In genomic region chr6:122496501-122496900, GRCm38 (mm10) we compare ENCODE assay signal across 8 mouse cellular contexts. TPM values are rescaled to one million over a fixed set of nuclear protein-coding genes. Genes with fewer than 3 reads are reported as not detected.
DNase-seq lines count a peak whose midpoint lies in the region; ATAC-seq and TF ChIP-seq lines count a peak whose summit lies in the region.

No protein-coding gene starts in this region.

- no peaks in the 10 kb centered on the region for H3K36me3 ChIP-seq in G1E (replicated peaks)
- H3K36me3 ChIP-seq in forebrain, embryonic 11.5 days (ENCODE audit: control insufficient read depth, insufficient read depth, low read length): no peaks in the 10 kb centered on the region
- no peaks in the 10 kb centered on the region for H3K36me3 ChIP-seq in limb, embryonic 13.5 days
- H3K36me3 ChIP-seq in neural tube, embryonic 15.5 days: no peaks in the 10 kb centered on the region

- peak; percentile 11 to 22 for DNase-seq in heart, adult 9 months (ENCODE audit: low spot score in 2 of 2)
- no peak for DNase-seq in heart, postnatal 25 days (ENCODE audit: low spot score)
- DNase-seq in G1E (ENCODE audit: low spot score): no peak
- no peak for DNase-seq in forebrain, embryonic 11.5 days (ENCODE audit: low spot score)
- no peak for DNase-seq in right cerebral cortex, postnatal 10 days (ENCODE audit: low spot score in 2 of 2)
- DNase-seq in urinary bladder, postnatal 4 days (ENCODE audit: low spot score in 2 of 2): no peak

- peaks cover 64% of the 10 kb centered on the region for H3K27me3 ChIP-seq in G1E (ENCODE audit: insufficient read depth, low read length)
- no peaks in the 10 kb centered on the region for H3K27me3 ChIP-seq in forebrain, embryonic 11.5 days (ENCODE audit: control insufficient read depth, insufficient read depth, low read length)
- H3K27me3 ChIP-seq in limb, embryonic 13.5 days: no peaks in the 10 kb centered on the region
- H3K27me3 ChIP-seq in neural tube, embryonic 15.5 days (replicated peaks): no peaks in the 10 kb centered on the region

- H3K27ac ChIP-seq in forebrain, embryonic 11.5 days (ENCODE audit: low read depth, low read length): no peak overlapping the region
- H3K27ac ChIP-seq in limb, embryonic 13.5 days: peak overlapping the region; percentile 90; the same call in 1 of the 2 replicates
- H3K27ac ChIP-seq in neural tube, embryonic 15.5 days (replicated peaks): peak overlapping the region; percentile 72

- ATAC-seq in G1E (ENCODE audit: extremely low read depth, insufficient number of reproducible peaks, low FRiP score, poor library complexity, severe bottlenecking): no peak
- ATAC-seq in forebrain, embryonic 11.5 days (replicated peaks; ENCODE audit: low FRiP score): peak; percentile 11; the same call in 1 of the 2 replicates
- ATAC-seq in limb, embryonic 13.5 days (ENCODE audit: low FRiP score, low read depth): no peak
- ATAC-seq in neural tube, embryonic 15.5 days (ENCODE audit: low FRiP score): peak; percentile 12; the same call in 1 of the 2 replicates

- WGBS in forebrain, embryonic 11.5 days: 35% methylated on average over 5 of the region's 5 CpGs
- 32% methylated on average over 5 of the region's 5 CpGs for WGBS in limb, embryonic 13.5 days
- whole genome bisulfite sequencing in neural tube, embryonic 15.5 days: 31% methylated on average over 5 of the region's 5 CpGs

- H3K4me2 ChIP-seq in forebrain, embryonic 11.5 days (ENCODE audit: low read depth, low read length, severe bottlenecking): no peak overlapping the region
- no peak overlapping the region for H3K4me2 ChIP-seq in limb, embryonic 13.5 days (replicated peaks)
- no peak overlapping the region for H3K4me2 ChIP-seq in neural tube, embryonic 15.5 days

- intact Hi-C loops in heart, postnatal 25 days (cut with DNase I): loop anchor here (1.0 to 5.0 kb wide), 2 partner anchors 36 to 65 kb away; no protein-coding TSS in a partner anchor

- H3K4me3 ChIP-seq in G1E (ENCODE audit: low read depth, low read length): no peak overlapping the region
- H3K4me3 ChIP-seq in forebrain, embryonic 11.5 days (ENCODE audit: low read depth, low read length): no peak overlapping the region
- no peak overlapping the region for H3K4me3 ChIP-seq in limb, embryonic 13.5 days
- H3K4me3 ChIP-seq in neural tube, embryonic 15.5 days (replicated peaks): no peak overlapping the region

- no peak overlapping the region for H3K9ac ChIP-seq in forebrain, embryonic 11.5 days (ENCODE audit: low read length)
- no peak overlapping the region for H3K9ac ChIP-seq in limb, embryonic 13.5 days
- H3K9ac ChIP-seq in neural tube, embryonic 15.5 days (replicated peaks): no peak overlapping the region

- H3K9me3 ChIP-seq in G1E (replicated peaks): no peaks in the 10 kb centered on the region
- no peaks in the 10 kb centered on the region for H3K9me3 ChIP-seq in forebrain, embryonic 11.5 days (ENCODE audit: control insufficient read depth, low read length)
- no peaks in the 10 kb centered on the region for H3K9me3 ChIP-seq in limb, embryonic 13.5 days
- no peaks in the 10 kb centered on the region for H3K9me3 ChIP-seq in neural tube, embryonic 15.5 days (replicated peaks)

- peak; percentile 29 for TF ChIP-seq CTCF in G1E (IDR thresholded peaks at IDR 0.05; ENCODE audit: low read depth, low read length)

- peaks cover 7% of the 10 kb centered on the region for H3K4me1 ChIP-seq in G1E (ENCODE audit: insufficient read depth, low read depth, low read length)
- H3K4me1 ChIP-seq in forebrain, embryonic 11.5 days (replicated peaks; ENCODE audit: control insufficient read depth, insufficient read depth, low read length): peaks cover 7% of the 10 kb centered on the region
- H3K4me1 ChIP-seq in limb, embryonic 13.5 days: peaks cover 47% of the 10 kb centered on the region
- H3K4me1 ChIP-seq in neural tube, embryonic 15.5 days: peaks cover 40% of the 10 kb centered on the region

RNA-seq across cellular contexts. Expression of gene Rimklb, which starts 2.1 kb away (rescaled TPM):
- total RNA-seq in heart, postnatal 25 days (2021): not detected
- total RNA-seq in G1E (2014; fragmentation: Nextera tagmentation): not detected in 2 replicates
- total RNA-seq in G1E (2017): 0.05 and 0.06 TPM in 2 replicates
- polyA plus RNA-seq in G1E (2012): 0.01 and 0.04 TPM in 2 replicates
- 62.9 and 64.9 TPM in 2 replicates for polyA plus RNA-seq in forebrain, embryonic 11.5 days (2014; fragmentation: Nextera tagmentation; extraction: Ambion mirVana)
- 36.1 and 38.8 TPM in 2 replicates for polyA plus RNA-seq in limb, embryonic 13.5 days (2015; fragmentation: Nextera tagmentation; extraction: Ambion mirVana)
- polyA plus RNA-seq in neural tube, embryonic 15.5 days (2015; fragmentation: Nextera tagmentation; extraction: Ambion mirVana): 84.9 and 103 TPM in 2 replicates

RNA-seq across cellular contexts. Expression of gene Mfap5, which starts 9.1 kb away (rescaled TPM):
- 10 to 100 TPM; 37.3 to 50.0 TPM for total RNA-seq in heart, postnatal 25 days (2021)
- total RNA-seq in G1E (2014; fragmentation: Nextera tagmentation) (not detected in 2 replicates), G1E (2017) (0.06 and 0.11 TPM in 2 replicates)
- polyA plus RNA-seq in G1E (2012): not detected in 2 replicates
- 0.77 and 1.3 TPM in 2 replicates for polyA plus RNA-seq in forebrain, embryonic 11.5 days (2014; fragmentation: Nextera tagmentation; extraction: Ambion mirVana)
- polyA plus RNA-seq in limb, embryonic 13.5 days (2015; fragmentation: Nextera tagmentation; extraction: Ambion mirVana): 6.6 and 6.8 TPM in 2 replicates
- 10.0 and 11.3 TPM in 2 replicates for polyA plus RNA-seq in neural tube, embryonic 15.5 days (2015; fragmentation: Nextera tagmentation; extraction: Ambion mirVana)

RNA-seq across cellular contexts. Expression of gene Aicda, which starts 57.1 kb away (rescaled TPM):
- not detected for total RNA-seq in heart, postnatal 25 days (2021)
- total RNA-seq in G1E (2014; fragmentation: Nextera tagmentation) (not detected in 2 replicates), G1E (2017) (not detected in 2 replicates)
- polyA plus RNA-seq in G1E (2012): not detected in 2 replicates
- polyA plus RNA-seq in forebrain, embryonic 11.5 days (2014; fragmentation: Nextera tagmentation; extraction: Ambion mirVana): not detected in 2 replicates
- 0.32 and 0.43 TPM in 2 replicates for polyA plus RNA-seq in limb, embryonic 13.5 days (2015; fragmentation: Nextera tagmentation; extraction: Ambion mirVana)
- 0.51 and 0.54 TPM in 2 replicates for polyA plus RNA-seq in neural tube, embryonic 15.5 days (2015; fragmentation: Nextera tagmentation; extraction: Ambion mirVana)

Comparison
In these comparisons a context has a peak if more than half of its experiments do, and no peak if none do; other contexts are left out.
1. DNase-seq: peak in heart, adult 9 months (2 of 2); none in heart, postnatal 25 days (single experiment), G1E (single experiment), forebrain, embryonic 11.5 days (single experiment), right cerebral cortex, postnatal 10 days (0 of 2) and urinary bladder, postnatal 4 days (0 of 2).
2. ATAC-seq: peak in forebrain, embryonic 11.5 days (single experiment) and neural tube, embryonic 15.5 days (single experiment); none in G1E (single experiment) and limb, embryonic 13.5 days (single experiment).
3. RNA of gene Rimklb, which starts 2.1 kb away (polyA plus RNA-seq): 84.9 to 103 TPM in neural tube, embryonic 15.5 days, 62.9 to 64.9 TPM in forebrain, embryonic 11.5 days and 36.1 to 38.8 TPM in limb, embryonic 13.5 days; 0.01 to 0.04 TPM in G1E; every median in the first group is over 10 times any median in the second.